Mouse (Mus musculus) lung, postnatal 36 days (tissue): ENCODE data around the gene Otud7b.

ENCODE experiments used
- DNase-seq: peaks from one replicate; pipeline ENCODE4 v3.0.0; 2022; ENCODE audit warnings: mixed read lengths

Otud7b gene

GRCm38 (mm10) chr3:96087219-96087618, 17.1 kb upstream of the Otud7b start:
- no peak for DNase-seq

GRCm38 (mm10) chr3:96087801-96088200, 16.5 kb upstream of the Otud7b start:
- no peak for DNase-seq

- DNase-seq, result peak; percentile 57
These were observed 14.3 kb upstream of the Otud7b start for GRCm38 (mm10) chr3:96089882-96090489.

- DNase-seq, result no peak
These were observed 13.2 kb upstream of the Otud7b start for GRCm38 (mm10) chr3:96091146-96091545.

- DNase-seq, result no peak
These were observed 12.4 kb upstream of the Otud7b start for GRCm38 (mm10) chr3:96091966-96092365.

- no peak for DNase-seq
These were observed 10.8 kb upstream of the Otud7b start for GRCm38 (mm10) chr3:96093509-96093908.

- DNase-seq, result no peak
These were observed 10.1 kb upstream of the Otud7b start for GRCm38 (mm10) chr3:96094203-96094602.

GRCm38 (mm10) chr3:96098168-96098567, 6.2 kb upstream of the Otud7b start:
- no peak for DNase-seq

GRCm38 (mm10) chr3:96098616-96099267, 5.6 kb upstream of the Otud7b start:
- peak; percentile 88 for DNase-seq

GRCm38 (mm10) chr3:96102100-96102872, 2.0 kb upstream of the Otud7b start:
- DNase-seq, result peak; percentile 78

GRCm38 (mm10) chr3:96103901-96104260, 446 bp upstream of the Otud7b start:
- DNase-seq, result no peak

- peak; percentile 21 for DNase-seq
These were observed 963 bp downstream of the Otud7b start for GRCm38 (mm10) chr3:96105232-96105747.

- no peak for DNase-seq
These were observed 1.8 kb downstream of the Otud7b start for GRCm38 (mm10) chr3:96106151-96106550.

GRCm38 (mm10) chr3:96108315-96108714, 4.0 kb downstream of the Otud7b start:
- DNase-seq, result no peak

- peak; percentile 46 for DNase-seq
These were observed 8.9 kb downstream of the Otud7b start for GRCm38 (mm10) chr3:96113251-96113650.

GRCm38 (mm10) chr3:96118142-96118541, 13.8 kb downstream of the Otud7b start:
- no peak for DNase-seq

- no peak for DNase-seq
These were observed 14.4 kb downstream of the Otud7b start for GRCm38 (mm10) chr3:96118702-96119101.

- no peak for DNase-seq
These were observed 19.9 kb downstream of the Otud7b start for GRCm38 (mm10) chr3:96124235-96124634.

- peak; percentile 25 for DNase-seq
These were observed 23.8 kb downstream of the Otud7b start for GRCm38 (mm10) chr3:96128128-96128527.

GRCm38 (mm10) chr3:96132478-96132877, 28.2 kb downstream of the Otud7b start:
- DNase-seq, result peak; percentile 12

- DNase-seq, result peak; percentile 49
These were observed 29.1 kb downstream of the Otud7b start for GRCm38 (mm10) chr3:96133327-96133905.

GRCm38 (mm10) chr3:96135011-96135410, 30.7 kb downstream of the Otud7b start:
- peak; percentile 54 for DNase-seq

GRCm38 (mm10) chr3:96147950-96148349, 43.6 kb downstream of the Otud7b start:
- peak; percentile 89 for DNase-seq
